In the genomic region with DNA sequence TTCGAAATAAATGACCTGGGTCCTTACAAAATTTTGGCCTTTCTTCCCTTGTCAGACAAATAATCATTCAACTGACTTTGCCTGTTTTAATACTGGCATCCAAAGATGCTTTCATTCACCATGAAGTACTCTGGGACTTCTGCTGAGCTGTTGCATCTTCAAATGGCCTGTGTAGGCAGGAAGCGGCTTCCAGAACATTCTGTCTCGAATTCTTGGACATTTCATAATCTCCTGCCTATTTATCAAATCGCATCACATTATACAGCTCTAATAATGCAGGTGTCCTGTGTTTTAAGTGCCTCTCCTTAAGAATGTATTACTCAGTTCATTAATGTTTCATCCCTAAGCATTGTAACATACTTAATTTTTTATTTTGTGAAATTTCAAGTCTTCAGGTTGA, we compare ENCODE assay signal across 7 mouse cellular contexts.
"Had no signal": no experiment of that assay in that cellular context is flagged by ENCODE, and none has a peak within 500 bp of the region (broad histone marks: within the 10 kb centered on the region; RNA-seq: fewer than 3 reads in every experiment).

No protein-coding gene starts in this region.

- DNase-seq: lung, adult 2 months; lung, postnatal 4 days; right cerebral cortex, postnatal 14 days; spleen, adult 18-20 months; thymus, adult 18-20 months; thymus, postnatal 14 days; thymus, postnatal 36 days had no signal
